Mouse (Mus musculus): ENCODE measurements around the gene Pik3r2. TPM values are rescaled to one million over a fixed set of nuclear protein-coding genes. Genes with fewer than 3 reads are reported as not detected.
"Not testable (repeated sequence)": the region's sequence is repeated elsewhere in the genome, so short reads cannot be mapped to it uniquely, and the experiment has no call there.

Gene Pik3r2
- polyA plus RNA-seq (2015; fragmentation: Nextera tagmentation; extraction: Ambion mirVana), result 104 and 113 TPM in 2 replicates

- under 1% methylated on average over 94 of the region's 94 CpGs for WGBS
- Histone ChIP-seq H3K4me1 (replicated peaks) (peaks cover 53% of the 10 kb centered on the region), H3K27me3 (no peaks in the 10 kb centered on the region)
These were observed at the start of gene Pik3r2 for GRCm38 (mm10) chr8:70776496-70777444. Gene Pik3r2 (minus strand): TSS chr8:70776713.

GRCm38 (mm10) chr8:70825816-70826215 lies 49.3 kb upstream of the Pik3r2 start:
- Histone ChIP-seq H3K27me3 (peaks cover 9% of the 10 kb centered on the region; the same call in 1 of the 2 replicates), H3K36me3 (no peaks in the 10 kb centered on the region), H3K9me3 (no peaks in the 10 kb centered on the region), H3K4me3 (no peak overlapping the region), H3K4me2 (no peak overlapping the region), H3K9ac (no peak overlapping the region), H3K4me1 (replicated peaks) (no peaks in the 10 kb centered on the region), H3K27ac (replicated peaks) (no peak overlapping the region)
- 82% methylated on average over 8 of the region's 8 CpGs for WGBS
- ATAC-seq (ENCODE audit: low FRiP score, low read depth), result no peak

More at GRCm38 (mm10) chr8:70776496-70777444, at the start of gene Pik3r2:
- Histone ChIP-seq H3K9me3 (no peaks in the 10 kb centered on the region), H3K9ac (peak within 1 kb of the TSS; percentile 95), H3K27ac (replicated peaks) (peak within 1 kb of the TSS; percentile 94), H3K4me3 (peak within 1 kb of the TSS; percentile 82), H3K4me2 (peak within 1 kb of the TSS; percentile 89), H3K36me3 (peaks cover 21% of the 10 kb centered on the region)
- ATAC-seq (ENCODE audit: low FRiP score, low read depth), result peak; percentile 92

- no peak for ATAC-seq (ENCODE audit: low FRiP score, low read depth)
- Histone ChIP-seq H3K4me2 (no peak overlapping the region), H3K4me3 (no peak overlapping the region), H3K27ac (replicated peaks) (no peak overlapping the region), H3K36me3 (no peaks in the 10 kb centered on the region), H3K9me3 (no peaks in the 10 kb centered on the region), H3K27me3 (peaks cover 20% of the 10 kb centered on the region), H3K9ac (no peak overlapping the region), H3K4me1 (replicated peaks) (no peaks in the 10 kb centered on the region)
- WGBS, result 90% methylated on average over 7 of the region's 7 CpGs
These were observed 47.3 kb upstream of the Pik3r2 start for GRCm38 (mm10) chr8:70823802-70824201.

- peaks cover 20% of the 10 kb centered on the region for H3K27me3 ChIP-seq
- H3K4me1 ChIP-seq (replicated peaks); H3K9ac ChIP-seq; H3K4me2 ChIP-seq; H3K36me3 ChIP-seq; H3K9me3 ChIP-seq; H3K27ac ChIP-seq (replicated peaks); H3K4me3 ChIP-seq; ATAC-seq (ENCODE audit: low FRiP score, low read depth): not testable (repeated sequence)
- 81% methylated on average over 3 of the region's 3 CpGs for WGBS
These were observed 46.1 kb upstream of the Pik3r2 start for GRCm38 (mm10) chr8:70822594-70822993.

GRCm38 (mm10) chr8:70821992-70822391 lies 45.5 kb upstream of the Pik3r2 start:
- H3K4me2 ChIP-seq, result no peak overlapping the region
- WGBS, result 47% methylated on average over 11 of the region's 11 CpGs
- H3K36me3 ChIP-seq, result no peaks in the 10 kb centered on the region
- H3K9ac ChIP-seq, result no peak overlapping the region
- H3K4me3 ChIP-seq, result no peak overlapping the region
- ATAC-seq (ENCODE audit: low FRiP score, low read depth), result no peak
- peaks cover 1% of the 10 kb centered on the region; the same call in 1 of the 2 replicates for H3K4me1 ChIP-seq (replicated peaks)
- H3K9me3 ChIP-seq, result no peaks in the 10 kb centered on the region
- peaks cover 25% of the 10 kb centered on the region for H3K27me3 ChIP-seq
- no peak overlapping the region for H3K27ac ChIP-seq (replicated peaks)

GRCm38 (mm10) chr8:70821399-70821962 lies 45.0 kb upstream of the Pik3r2 start:
- Histone ChIP-seq H3K36me3 (no peaks in the 10 kb centered on the region), H3K27ac (replicated peaks) (no peak overlapping the region), H3K4me1 (replicated peaks) (peaks cover 5% of the 10 kb centered on the region), H3K27me3 (peaks cover 29% of the 10 kb centered on the region), H3K4me3 (no peak overlapping the region), H3K9me3 (no peaks in the 10 kb centered on the region), H3K4me2 (no peak overlapping the region), H3K9ac (no peak overlapping the region)
- peak; percentile 67 for ATAC-seq (ENCODE audit: low FRiP score, low read depth)
- 17% methylated on average over 30 of the region's 30 CpGs for WGBS

GRCm38 (mm10) chr8:70820101-70820935 lies 43.8 kb upstream of the Pik3r2 start:
- Histone ChIP-seq H3K36me3 (no peaks in the 10 kb centered on the region), H3K4me2 (no peak overlapping the region), H3K27ac (replicated peaks) (no peak overlapping the region), H3K9me3 (no peaks in the 10 kb centered on the region), H3K4me3 (no peak overlapping the region), H3K27me3 (peaks cover 34% of the 10 kb centered on the region), H3K9ac (no peak overlapping the region), H3K4me1 (replicated peaks) (peaks cover 5% of the 10 kb centered on the region)
- WGBS, result 3% methylated on average over 31 of the region's 31 CpGs
- ATAC-seq (ENCODE audit: low FRiP score, low read depth), result peak; percentile 40; the same call in 1 of the 2 replicates

- Histone ChIP-seq H3K9ac (no peak overlapping the region), H3K4me2 (peak overlapping the region; percentile 41), H3K27me3 (peaks cover 31% of the 10 kb centered on the region), H3K27ac (replicated peaks) (no peak overlapping the region), H3K36me3 (no peaks in the 10 kb centered on the region), H3K4me3 (peak overlapping the region; percentile 18), H3K4me1 (replicated peaks) (peaks cover 5% of the 10 kb centered on the region), H3K9me3 (no peaks in the 10 kb centered on the region)
- 10% methylated on average over 29 of the region's 30 CpGs for WGBS
- ATAC-seq (ENCODE audit: low FRiP score, low read depth), result 0 out of 2 replicates have a peak, but pooled peaks have one; percentile 43
These were observed 40.2 kb upstream of the Pik3r2 start for GRCm38 (mm10) chr8:70816679-70817078.

GRCm38 (mm10) chr8:70812885-70813284 lies 36.4 kb upstream of the Pik3r2 start:
- no peak for ATAC-seq (ENCODE audit: low FRiP score, low read depth)
- Histone ChIP-seq H3K27me3 (peaks cover 13% of the 10 kb centered on the region), H3K4me2 (no peak overlapping the region), H3K27ac (replicated peaks) (no peak overlapping the region), H3K4me3 (no peak overlapping the region), H3K9ac (no peak overlapping the region), H3K36me3 (no peaks in the 10 kb centered on the region), H3K4me1 (replicated peaks) (peaks cover 5% of the 10 kb centered on the region), H3K9me3 (no peaks in the 10 kb centered on the region)
- WGBS, result 75% methylated on average over 4 of the region's 4 CpGs

GRCm38 (mm10) chr8:70812055-70812454 lies 35.5 kb upstream of the Pik3r2 start:
- H3K9ac ChIP-seq, result no peak overlapping the region
- no peaks in the 10 kb centered on the region for H3K36me3 ChIP-seq
- ATAC-seq (ENCODE audit: low FRiP score, low read depth), result no peak
- no peak overlapping the region for H3K4me2 ChIP-seq
- no peak overlapping the region for H3K27ac ChIP-seq (replicated peaks)
- H3K4me3 ChIP-seq, result no peak overlapping the region
- H3K27me3 ChIP-seq, result peaks cover 10% of the 10 kb centered on the region
- 45% methylated on average over 4 of the region's 4 CpGs for WGBS
- no peaks in the 10 kb centered on the region for H3K9me3 ChIP-seq
- H3K4me1 ChIP-seq (replicated peaks), result peaks cover 5% of the 10 kb centered on the region

GRCm38 (mm10) chr8:70810962-70811680 lies 34.6 kb upstream of the Pik3r2 start:
- H3K27ac ChIP-seq (replicated peaks), result no peak overlapping the region
- ATAC-seq (ENCODE audit: low FRiP score, low read depth), result no peak
- H3K9me3 ChIP-seq, result no peaks in the 10 kb centered on the region
- H3K27me3 ChIP-seq, result peaks cover 8% of the 10 kb centered on the region; the same call in 1 of the 2 replicates
- H3K4me2 ChIP-seq, result no peak overlapping the region
- WGBS, result 78% methylated on average over 20 of the region's 20 CpGs
- no peaks in the 10 kb centered on the region for H3K36me3 ChIP-seq
- H3K4me1 ChIP-seq (replicated peaks), result no peaks in the 10 kb centered on the region
- H3K9ac ChIP-seq, result no peak overlapping the region
- no peak overlapping the region for H3K4me3 ChIP-seq

Data from hindbrain, embryonic 15.5 days (tissue).